Mouse (Mus musculus) embryo, embryonic 10 days (tissue): ENCODE data around the gene Gm10184.
"Not testable (repeated sequence)": the region's sequence is repeated elsewhere in the genome, so short reads cannot be mapped to it uniquely, and the experiment has no call there.

Experiments used
- DNase-seq: peaks from one replicate; pipeline ENCODE4 v3.0.0-alpha.2; 2015; ENCODE audit warnings: low spot score

Gm10184 gene

GRCm38 (mm10) chr17:89910349-89910748, at the start of gene Gm10184:
Gene Gm10184 (minus strand): TSS chr17:89910449.
- DNase-seq, result no peak

- DNase-seq, result no peak
Observed at GRCm38 (mm10) chr17:89933950-89934349, 23.7 kb upstream of the Gm10184 start.

- DNase-seq, result no peak
Observed at GRCm38 (mm10) chr17:89907686-89908085, 2.6 kb downstream of the Gm10184 start.

GRCm38 (mm10) chr17:89904701-89905100, 5.5 kb downstream of the Gm10184 start:
- not testable (repeated sequence) for DNase-seq

- no peak for DNase-seq
Observed at GRCm38 (mm10) chr17:89902767-89903166, 7.5 kb downstream of the Gm10184 start.

- no peak for DNase-seq
Observed at GRCm38 (mm10) chr17:89900610-89901009, 9.6 kb downstream of the Gm10184 start.

GRCm38 (mm10) chr17:89899813-89900212, 10.4 kb downstream of the Gm10184 start:
- DNase-seq, result no peak

- DNase-seq, result no peak
Observed at GRCm38 (mm10) chr17:89864996-89865395, 45.3 kb downstream of the Gm10184 start.
